Mouse (Mus musculus) large intestine, adult 2 months (tissue): ENCODE measurements around the gene Gm20388. TPM values are rescaled to one million over a fixed set of nuclear protein-coding genes. Genes with fewer than 3 reads are reported as not detected.

ENCODE experiments used
- DNase-seq: peaks from one replicate; pipeline ENCODE4 v3.0.0-alpha.2; 2012; ENCODE audit warnings: low read depth, low spot score
- WGBS: fragments of 180-500 bp; shearing (Covaris S2); methylation state at CpG from one replicate; pipeline ENCODE4 v1.1.7; 2018; 5-methylcytosine and 5-hydroxymethylcytosine counted together
- polyA plus RNA-seq: library from polyadenylated mRNA; depleted of rRNA; stranded (reverse); fragments of >200 nt; gene quantifications from 2 replicates; pipeline ENCODE4 v1.2.3, GENCODE M21; 2012

Gene Gm20388
- polyA plus RNA-seq, 1 experiment = 31.5 TPM

GRCm38 (mm10) chr8:120560535-120560934 lies 649.9 kb downstream of the Gm20388 start:
- no peak for DNase-seq
- WGBS = 93% methylated on average over 5 of the region's 5 CpGs

- no peak for DNase-seq
- WGBS = 82% methylated on average over 22 of the region's 22 CpGs
Measured at GRCm38 (mm10) chr8:120561539-120562435, 651.1 kb downstream of the Gm20388 start.

- DNase-seq = no peak
- 86% methylated on average over 18 of the region's 18 CpGs for WGBS
Measured at GRCm38 (mm10) chr8:120562680-120563347, 652.2 kb downstream of the Gm20388 start.

GRCm38 (mm10) chr8:120563348-120563724 lies 652.7 kb downstream of the Gm20388 start:
- no peak for DNase-seq
- WGBS = 56% methylated on average over 8 of the region's 8 CpGs

- WGBS = 48% methylated on average over 20 of the region's 20 CpGs
- DNase-seq = no peak
Measured at GRCm38 (mm10) chr8:120563851-120564837, 653.5 kb downstream of the Gm20388 start.

- WGBS = 63% methylated on average over 7 of the region's 7 CpGs
- no peak for DNase-seq
Measured at GRCm38 (mm10) chr8:120565151-120565711, 654.6 kb downstream of the Gm20388 start.

GRCm38 (mm10) chr8:120566681-120567080 lies 656.0 kb downstream of the Gm20388 start:
- 88% methylated on average over 8 of the region's 8 CpGs for WGBS
- DNase-seq = no peak

GRCm38 (mm10) chr8:120567731-120568130 lies 657.1 kb downstream of the Gm20388 start:
- no peak for DNase-seq
- WGBS = 98% methylated on average over 17 of the region's 17 CpGs

- 98% methylated on average over 37 of the region's 37 CpGs for WGBS
- no peak for DNase-seq
Measured at GRCm38 (mm10) chr8:120568164-120568798, 657.6 kb downstream of the Gm20388 start.

GRCm38 (mm10) chr8:120569123-120569522 lies 658.5 kb downstream of the Gm20388 start:
- WGBS = 89% methylated on average over 17 of the region's 17 CpGs
- no peak for DNase-seq

- no peak for DNase-seq
- 56% methylated on average over 13 of the region's 13 CpGs for WGBS
Measured at GRCm38 (mm10) chr8:120569939-120570715, 659.5 kb downstream of the Gm20388 start.

- 94% methylated on average over 8 of the region's 8 CpGs for WGBS
- no peak for DNase-seq
Measured at GRCm38 (mm10) chr8:120571561-120571960, 660.9 kb downstream of the Gm20388 start.

- DNase-seq = no peak
- 84% methylated on average over 21 of the region's 21 CpGs for WGBS
Measured at GRCm38 (mm10) chr8:120572534-120572933, 661.9 kb downstream of the Gm20388 start.

GRCm38 (mm10) chr8:120573866-120574265 lies 663.2 kb downstream of the Gm20388 start:
- WGBS = 85% methylated on average over 11 of the region's 11 CpGs
- no peak for DNase-seq

- 66% methylated on average over 19 of the region's 19 CpGs for WGBS
- DNase-seq = no peak
Measured at GRCm38 (mm10) chr8:120574941-120575340, 664.3 kb downstream of the Gm20388 start.

GRCm38 (mm10) chr8:120575801-120576200 lies 665.2 kb downstream of the Gm20388 start:
- 87% methylated on average over 9 of the region's 9 CpGs for WGBS

GRCm38 (mm10) chr8:120577821-120578220 lies 667.2 kb downstream of the Gm20388 start:
- WGBS = 95% methylated on average over 17 of the region's 17 CpGs
- DNase-seq = no peak

More at GRCm38 (mm10) chr8:120575801-120576200, 665.2 kb downstream of the Gm20388 start:
- no peak for DNase-seq

- 89% methylated on average over 8 of the region's 8 CpGs for WGBS
- no peak for DNase-seq
Measured at GRCm38 (mm10) chr8:120580336-120581000, 669.8 kb downstream of the Gm20388 start.
